Mouse (Mus musculus) neural tube, embryonic 13.5 days (tissue): ENCODE results near the gene Zfp617. TPM values are rescaled to one million over a fixed set of nuclear protein-coding genes. Genes with fewer than 3 reads are reported as not detected.

Source experiments
- ATAC-seq: fragments of 200-750 bp; cut with Nextera tagmentation; 2 replicates; pipeline ENCODE4 v1.8.0; 2017; ENCODE audit warnings: low read depth, mild to moderate bottlenecking, moderate TSS enrichment, moderate library complexity
- H3K27ac ChIP-seq: fragments of 300-500 bp; sonication (generic); replicated peaks from 2 replicates; pipeline ENCODE4 v1.5.1; 2015; ENCODE audit warnings: moderate library complexity, mild to moderate bottlenecking, inconsistent platforms
- H3K27me3 ChIP-seq: fragments of 300-500 bp; sonication (generic); 2 replicates; pipeline ENCODE4 v1.6.1; 2015; ENCODE audit warnings: mild to moderate bottlenecking, inconsistent platforms
- H3K36me3 ChIP-seq: fragments of 300-500 bp; sonication (generic); 2 replicates; pipeline ENCODE4 v1.6.1; 2015; ENCODE audit warnings: mild to moderate bottlenecking, inconsistent platforms
- H3K4me1 ChIP-seq: fragments of 300-500 bp; sonication (generic); replicated peaks from 2 replicates; pipeline ENCODE4 v1.6.1; 2015; ENCODE audit warnings: inconsistent platforms
- H3K4me2 ChIP-seq: fragments of 300-500 bp; sonication (generic); 2 replicates; pipeline ENCODE4 v1.6.1; 2015; ENCODE audit warnings: inconsistent platforms, mild to moderate bottlenecking, moderate library complexity
- H3K4me3 ChIP-seq: fragments of 300-500 bp; sonication (generic); 2 replicates; pipeline ENCODE4 v1.5.1; 2015; ENCODE audit warnings: mild to moderate bottlenecking, inconsistent platforms
- H3K9ac ChIP-seq: fragments of 300-500 bp; sonication (generic); 2 replicates; pipeline ENCODE4 v1.6.1; 2015; ENCODE audit warnings: moderate library complexity, mild to moderate bottlenecking, inconsistent platforms
- H3K9me3 ChIP-seq: fragments of 300-500 bp; sonication (generic); 2 replicates; pipeline ENCODE4 v1.6.1; 2016; ENCODE audit warnings: inconsistent platforms
- WGBS: fragments of 180-500 bp; shearing (Covaris S2); methylation state at CpG from one replicate; pipeline ENCODE4 v1.1.7; 2015; 5-methylcytosine and 5-hydroxymethylcytosine counted together
- polyA plus RNA-seq: library from polyadenylated mRNA; unstranded; fragments of >200 nt; fragmentation: Nextera tagmentation; extraction: Ambion mirVana; gene quantifications from 2 replicates; pipeline ENCODE4 v1.2.1, GENCODE M21; 2015

Zfp617 gene
- polyA plus RNA-seq, 1 experiment from 2014 or later, result 32.4 TPM

DNA sequence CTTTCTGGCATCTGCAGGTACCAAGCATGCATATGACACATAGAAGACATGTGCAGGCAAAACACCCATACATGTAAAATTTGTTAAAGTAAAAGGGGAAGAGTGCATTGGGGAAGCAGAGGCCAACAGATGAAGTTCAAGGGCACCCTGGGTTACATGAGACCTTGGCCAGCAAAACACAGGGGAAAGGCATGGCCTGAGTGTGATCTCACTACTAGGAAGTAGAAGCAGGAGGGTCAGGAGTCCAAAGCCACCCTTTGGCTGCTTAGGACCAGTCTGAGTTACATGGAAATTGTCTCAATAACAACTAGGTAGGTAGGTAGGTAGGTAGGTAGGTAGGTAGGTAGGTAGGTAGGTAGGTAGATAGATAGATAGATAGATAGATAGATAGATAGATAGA lies 52.0 kb downstream of the Zfp617 start:
- Histone ChIP-seq H3K9ac (no peak overlapping the region), H3K27me3 (no peaks in the 10 kb centered on the region), H3K36me3 (peaks cover 23% of the 10 kb centered on the region), H3K4me2 (no peak overlapping the region), H3K4me1 (no peaks in the 10 kb centered on the region), H3K27ac (no peak overlapping the region), H3K4me3 (no peak overlapping the region), H3K9me3 (peaks cover 3% of the 10 kb centered on the region; the same call in 1 of the 2 replicates)
- ATAC-seq, result no peak

DNA sequence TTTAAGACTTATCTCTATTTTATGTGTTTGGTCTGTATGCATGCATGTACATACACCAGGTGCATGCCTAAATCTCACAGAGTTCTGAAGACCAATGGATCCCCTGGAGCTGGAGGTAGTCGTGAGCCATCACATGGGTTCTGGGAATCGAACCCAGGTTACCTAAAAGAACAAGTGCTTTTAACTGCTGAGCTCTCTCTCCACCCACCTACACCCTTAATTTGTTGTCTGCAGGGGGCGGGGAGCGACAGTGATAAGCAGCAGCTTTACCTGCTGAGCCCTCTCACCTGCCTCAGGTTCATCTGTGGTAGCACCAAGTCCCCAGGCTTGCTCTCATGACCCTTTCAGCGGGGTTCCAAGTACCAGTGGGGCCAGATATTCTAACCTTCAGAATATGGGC lies 53.4 kb downstream of the Zfp617 start:
- Histone ChIP-seq H3K9me3 (peaks cover 7% of the 10 kb centered on the region), H3K9ac (no peak overlapping the region), H3K4me2 (no peak overlapping the region), H3K4me3 (no peak overlapping the region), H3K27me3 (no peaks in the 10 kb centered on the region), H3K4me1 (no peaks in the 10 kb centered on the region), H3K36me3 (peaks cover 36% of the 10 kb centered on the region), H3K27ac (no peak overlapping the region)
- 93% methylated on average over 5 of the region's 5 CpGs for WGBS
- no peak for ATAC-seq

DNA sequence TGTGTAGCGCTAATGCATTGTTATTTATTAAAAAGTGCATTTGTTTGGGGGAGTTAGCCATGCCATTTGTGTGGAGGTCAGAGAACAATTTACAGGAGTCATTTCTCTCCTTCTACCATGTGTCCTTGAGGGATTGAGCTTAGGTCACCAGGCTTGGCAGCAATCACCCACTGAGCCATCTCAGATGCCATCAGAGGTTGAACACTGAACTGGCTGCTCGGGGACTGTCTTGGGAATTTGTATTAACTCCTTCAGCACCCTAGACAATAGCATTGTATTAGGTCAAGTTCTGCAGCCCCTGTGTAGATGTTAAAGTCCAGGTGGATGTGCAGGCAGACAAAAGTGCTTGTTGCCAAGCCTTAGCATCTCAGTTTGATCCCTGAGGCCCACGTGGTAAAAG lies 55.6 kb downstream of the Zfp617 start:
- peaks cover 7% of the 10 kb centered on the region for H3K9me3 ChIP-seq
- ATAC-seq, result no peak
- no peak overlapping the region for H3K4me2 ChIP-seq
- H3K27me3 ChIP-seq, result no peaks in the 10 kb centered on the region
- H3K36me3 ChIP-seq, result peaks cover 56% of the 10 kb centered on the region
- H3K4me3 ChIP-seq, result no peak overlapping the region
- H3K9ac ChIP-seq, result no peak overlapping the region
- no peak overlapping the region for H3K27ac ChIP-seq
- 86% methylated on average over 3 of the region's 3 CpGs for WGBS
- H3K4me1 ChIP-seq, result no peaks in the 10 kb centered on the region

DNA sequence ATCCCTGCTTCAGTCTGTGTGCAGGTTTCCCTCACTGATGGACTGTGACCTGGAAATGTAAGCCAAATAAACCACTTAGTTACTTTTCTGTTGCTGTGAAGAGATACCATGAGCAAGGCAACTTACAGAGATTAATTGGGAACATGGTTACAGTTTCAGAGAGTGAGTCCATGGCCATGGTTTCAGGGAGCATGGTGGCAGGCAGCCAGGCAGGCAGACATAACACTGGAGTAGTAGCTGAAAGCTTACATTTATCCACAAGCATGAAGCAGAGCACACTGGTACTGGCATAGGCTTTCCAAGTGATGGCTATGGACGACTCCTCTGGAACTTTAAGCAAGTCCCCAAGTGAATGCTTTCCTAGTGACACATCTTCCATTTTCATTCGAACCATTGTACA lies 56.7 kb downstream of the Zfp617 start:
- peaks cover 7% of the 10 kb centered on the region for H3K9me3 ChIP-seq
- 95% methylated on average over 2 of the region's 2 CpGs for whole genome bisulfite sequencing
- no peak overlapping the region for H3K4me2 ChIP-seq
- H3K36me3 ChIP-seq, result peaks cover 66% of the 10 kb centered on the region
- H3K9ac ChIP-seq, result no peak overlapping the region
- no peak overlapping the region for H3K27ac ChIP-seq
- no peaks in the 10 kb centered on the region for H3K27me3 ChIP-seq
- no peaks in the 10 kb centered on the region for H3K4me1 ChIP-seq
- no peak overlapping the region for H3K4me3 ChIP-seq
- ATAC-seq, result no peak

DNA sequence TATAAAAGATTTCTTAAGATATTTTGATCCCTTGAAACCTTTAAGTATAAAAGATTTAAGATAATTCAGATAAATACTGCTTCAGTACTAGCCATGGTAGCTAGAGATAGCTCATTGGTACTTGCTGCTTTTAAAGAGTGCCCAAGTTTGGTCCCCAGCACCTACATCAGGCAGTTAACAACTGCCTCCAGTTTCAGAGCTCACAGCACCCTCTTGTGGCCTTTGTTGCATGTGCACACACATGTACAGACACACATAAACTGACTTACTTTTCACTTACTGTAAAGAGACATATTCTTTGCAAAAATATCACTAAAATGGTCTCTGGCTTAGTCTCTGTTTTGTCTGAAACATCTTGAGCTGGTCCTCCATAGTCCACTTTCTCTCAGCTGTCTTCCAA lies 58.0 kb downstream of the Zfp617 start:
- no peak overlapping the region for H3K27ac ChIP-seq
- no peaks in the 10 kb centered on the region for H3K4me1 ChIP-seq
- no peaks in the 10 kb centered on the region for H3K27me3 ChIP-seq
- peaks cover 66% of the 10 kb centered on the region for H3K36me3 ChIP-seq
- no peak overlapping the region for H3K4me2 ChIP-seq
- no peak overlapping the region for H3K4me3 ChIP-seq
- no peak overlapping the region for H3K9ac ChIP-seq
- H3K9me3 ChIP-seq, result peaks cover 7% of the 10 kb centered on the region
- ATAC-seq, result no peak

DNA sequence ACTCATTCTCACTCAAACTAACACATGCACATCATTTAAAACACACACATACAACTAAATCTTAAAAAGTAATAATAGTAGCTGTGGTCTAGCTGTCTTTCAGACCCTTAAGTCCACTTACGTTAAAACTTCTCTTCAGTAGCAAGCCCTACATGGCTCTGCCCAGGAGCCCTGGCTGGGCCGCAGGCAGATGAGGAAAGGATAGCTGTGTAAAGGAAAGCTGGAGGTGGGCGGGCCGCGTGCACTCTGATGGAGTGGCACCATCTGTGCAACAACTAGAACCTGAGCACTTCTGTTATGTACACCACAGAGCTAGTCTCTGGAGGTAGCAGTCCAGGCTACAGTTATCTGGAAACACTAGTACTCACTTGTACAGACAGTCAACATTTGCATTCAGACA lies 58.8 kb downstream of the Zfp617 start:
- Histone ChIP-seq H3K9ac (no peak overlapping the region), H3K4me1 (no peaks in the 10 kb centered on the region), H3K27ac (no peak overlapping the region), H3K9me3 (peaks cover 7% of the 10 kb centered on the region), H3K27me3 (no peaks in the 10 kb centered on the region), H3K4me2 (no peak overlapping the region), H3K36me3 (peaks cover 59% of the 10 kb centered on the region), H3K4me3 (no peak overlapping the region)
- WGBS, result 98% methylated on average over 5 of the region's 5 CpGs
- no peak for ATAC-seq

DNA sequence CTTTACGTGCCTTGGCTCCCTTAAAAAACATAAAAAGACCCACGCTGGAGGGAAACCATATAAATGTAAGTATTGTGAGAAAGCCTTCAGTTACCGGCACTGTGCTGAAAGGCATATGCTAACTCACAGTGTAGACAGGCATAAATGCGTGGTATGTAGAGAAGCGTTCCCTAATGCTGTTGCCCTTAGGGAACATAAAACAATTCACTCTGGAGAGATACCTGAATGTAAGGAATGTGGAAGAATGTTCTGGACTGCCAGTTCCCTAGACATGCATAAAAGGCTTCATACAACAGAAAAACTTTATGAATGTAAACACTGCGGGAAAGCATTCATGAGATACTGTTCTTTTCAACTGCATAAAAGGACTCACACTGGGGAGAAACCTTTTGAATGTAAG lies 59.7 kb downstream of the Zfp617 start:
- Histone ChIP-seq H3K36me3 (peaks cover 59% of the 10 kb centered on the region), H3K27ac (no peak overlapping the region), H3K9ac (no peak overlapping the region), H3K4me2 (no peak overlapping the region), H3K4me3 (no peak overlapping the region), H3K4me1 (no peaks in the 10 kb centered on the region), H3K9me3 (peaks cover 7% of the 10 kb centered on the region), H3K27me3 (no peaks in the 10 kb centered on the region)
- no peak for ATAC-seq
- WGBS, result 90% methylated on average over 6 of the region's 6 CpGs

DNA sequence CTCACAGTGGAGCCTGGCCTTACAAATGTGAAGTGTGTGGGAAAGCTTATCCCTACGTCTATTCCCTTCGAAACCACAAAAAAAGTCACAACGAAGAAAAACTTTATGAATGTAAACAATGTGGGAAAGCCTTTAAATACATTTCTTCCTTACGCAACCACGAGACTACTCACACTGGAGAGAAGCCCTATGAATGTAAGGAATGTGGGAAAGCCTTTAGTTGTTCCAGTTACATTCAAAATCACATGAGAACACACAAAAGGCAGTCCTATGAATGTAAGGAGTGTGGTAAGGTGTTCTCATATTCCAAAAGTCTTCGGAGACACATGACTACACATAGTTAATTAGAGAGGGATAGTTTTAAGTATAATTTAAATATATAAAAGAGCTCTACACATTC lies 60.2 kb downstream of the Zfp617 start:
- H3K27me3 ChIP-seq, result no peaks in the 10 kb centered on the region
- WGBS, result 95% methylated on average over 6 of the region's 6 CpGs
- no peak overlapping the region for H3K4me2 ChIP-seq
- H3K4me1 ChIP-seq, result no peaks in the 10 kb centered on the region
- H3K9me3 ChIP-seq, result peaks cover 7% of the 10 kb centered on the region
- no peak overlapping the region for H3K27ac ChIP-seq
- H3K9ac ChIP-seq, result no peak overlapping the region
- peaks cover 59% of the 10 kb centered on the region for H3K36me3 ChIP-seq
- no peak for ATAC-seq
- no peak overlapping the region for H3K4me3 ChIP-seq

DNA sequence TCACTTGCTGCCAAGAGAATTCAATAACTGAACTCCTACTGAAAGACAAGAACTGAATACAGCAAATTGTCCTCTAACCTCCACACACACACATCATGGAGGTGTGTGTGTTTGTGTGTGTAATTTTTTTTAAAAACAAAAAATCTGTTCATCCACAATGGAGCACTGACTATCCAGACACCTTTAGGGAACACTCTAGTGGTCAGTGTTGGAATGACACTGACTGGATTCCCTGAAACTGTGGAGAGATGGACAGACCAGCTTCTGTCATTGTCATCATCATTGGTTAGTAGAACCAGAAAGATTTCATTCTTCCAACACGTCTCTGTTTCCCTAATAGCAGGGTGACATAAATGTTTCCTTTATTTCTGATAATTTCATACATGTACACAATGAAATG lies 63.5 kb downstream of the Zfp617 start:
- no peak overlapping the region for H3K27ac ChIP-seq
- no peak for ATAC-seq
- 59% methylated on average over 1 of the region's 1 CpGs for WGBS
- no peaks in the 10 kb centered on the region for H3K4me1 ChIP-seq
- H3K9ac ChIP-seq, result no peak overlapping the region
- no peak overlapping the region for H3K4me3 ChIP-seq
- no peaks in the 10 kb centered on the region for H3K9me3 ChIP-seq
- H3K4me2 ChIP-seq, result no peak overlapping the region
- no peaks in the 10 kb centered on the region for H3K27me3 ChIP-seq
- H3K36me3 ChIP-seq, result peaks cover 31% of the 10 kb centered on the region

DNA sequence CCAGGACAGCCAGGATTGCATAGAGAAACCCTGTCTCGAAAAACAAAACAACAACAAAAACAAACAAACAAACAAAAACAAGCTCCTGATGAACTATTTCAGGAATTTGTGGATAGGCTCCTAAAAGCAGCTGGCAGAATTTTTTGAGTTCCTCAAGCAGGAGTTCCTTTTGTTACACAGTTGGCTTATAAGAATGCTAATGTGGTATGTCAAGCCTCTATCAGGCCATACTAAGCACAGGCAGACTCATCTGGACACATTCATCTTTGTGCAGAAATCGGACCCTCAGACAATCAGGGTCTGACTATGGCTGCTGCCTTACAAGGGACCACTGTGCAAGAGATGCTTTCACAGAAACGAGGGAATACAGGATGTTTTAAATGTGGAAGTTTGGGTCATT lies 65.8 kb downstream of the Zfp617 start:
- H3K27ac ChIP-seq, result no peak overlapping the region
- H3K9me3 ChIP-seq, result no peaks in the 10 kb centered on the region
- peaks cover 8% of the 10 kb centered on the region for H3K36me3 ChIP-seq
- no peak overlapping the region for H3K4me3 ChIP-seq
- H3K4me2 ChIP-seq, result no peak overlapping the region
- WGBS, result 81% methylated on average over 3 of the region's 3 CpGs
- H3K4me1 ChIP-seq, result no peaks in the 10 kb centered on the region
- no peak overlapping the region for H3K9ac ChIP-seq
- ATAC-seq, result no peak
- no peaks in the 10 kb centered on the region for H3K27me3 ChIP-seq

DNA sequence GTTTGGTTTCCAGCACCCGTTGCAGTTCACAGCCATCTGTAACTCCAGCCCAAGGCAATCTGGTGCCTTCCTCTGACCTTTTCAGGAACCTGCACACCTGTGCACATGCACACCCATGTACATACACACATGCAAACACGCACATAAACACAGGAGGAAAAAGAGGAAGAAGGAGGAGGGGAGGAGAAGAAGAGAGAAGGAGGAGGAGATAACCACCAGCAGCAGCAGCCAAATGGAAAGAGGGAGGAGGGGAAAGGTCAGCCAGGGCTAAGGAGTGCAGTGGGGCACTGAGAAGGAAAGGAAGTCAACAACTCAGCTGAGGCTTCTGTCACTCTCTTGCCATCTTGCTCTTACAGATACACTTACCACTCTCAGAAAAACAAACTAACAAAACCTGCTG lies 72.6 kb downstream of the Zfp617 start:
- WGBS, result 72% methylated on average over 2 of the region's 2 CpGs
- Histone ChIP-seq H3K9me3 (no peaks in the 10 kb centered on the region), H3K4me3 (no peak overlapping the region), H3K4me1 (no peaks in the 10 kb centered on the region), H3K9ac (no peak overlapping the region), H3K27me3 (no peaks in the 10 kb centered on the region), H3K4me2 (no peak overlapping the region), H3K27ac (no peak overlapping the region), H3K36me3 (no peaks in the 10 kb centered on the region)
- ATAC-seq, result no peak

DNA sequence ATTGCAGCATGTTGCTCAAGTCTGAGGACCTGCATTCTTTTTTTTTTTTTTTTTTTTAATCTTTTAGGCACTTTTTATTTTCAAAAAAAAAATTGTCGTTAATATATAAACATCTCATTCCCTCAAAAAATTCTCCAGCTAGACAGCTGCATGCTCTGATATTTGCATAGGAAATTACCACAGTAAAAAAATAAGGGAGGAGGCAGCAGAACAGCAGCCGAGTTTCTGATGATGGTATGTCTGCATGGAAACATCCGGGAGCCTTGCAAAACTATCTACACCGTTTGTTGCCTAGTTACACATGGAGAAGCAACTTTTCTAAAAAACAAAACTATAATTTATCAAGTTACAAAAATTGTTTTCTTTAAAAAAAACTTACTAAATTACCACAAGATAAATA lies 73.0 kb downstream of the Zfp617 start:
- H3K27me3 ChIP-seq, result no peaks in the 10 kb centered on the region
- 90% methylated on average over 4 of the region's 4 CpGs for WGBS
- no peaks in the 10 kb centered on the region for H3K9me3 ChIP-seq
- H3K4me3 ChIP-seq, result no peak overlapping the region
- H3K4me2 ChIP-seq, result no peak overlapping the region
- H3K4me1 ChIP-seq, result no peaks in the 10 kb centered on the region
- no peaks in the 10 kb centered on the region for H3K36me3 ChIP-seq
- no peak overlapping the region for H3K27ac ChIP-seq
- no peak overlapping the region for H3K9ac ChIP-seq
- no peak for ATAC-seq
